Mouse (Mus musculus): Measurements from ENCODE around the gene Apba1.

The Apba1 gene

GRCm38 (mm10) chr19:23972881-23973649 lies 214.4 kb downstream of the Apba1 start:
- no peak for DNase-seq (ENCODE audit: low read depth, low spot score)

- DNase-seq (ENCODE audit: low read depth, low spot score) = no peak
Observed at GRCm38 (mm10) chr19:23977901-23978443, 219.3 kb downstream of the Apba1 start.

GRCm38 (mm10) chr19:23980598-23980997 lies 221.9 kb downstream of the Apba1 start:
- DNase-seq (ENCODE audit: low read depth, low spot score) = no peak

GRCm38 (mm10) chr19:23984186-23984585 lies 225.5 kb downstream of the Apba1 start:
- no peak for DNase-seq (ENCODE audit: low read depth, low spot score)

- DNase-seq (ENCODE audit: low read depth, low spot score) = no peak
Observed at GRCm38 (mm10) chr19:23987291-23987690, 228.6 kb downstream of the Apba1 start.

- DNase-seq (ENCODE audit: low read depth, low spot score) = no peak
Observed at GRCm38 (mm10) chr19:23988166-23988565, 229.5 kb downstream of the Apba1 start.

- no peak for DNase-seq (ENCODE audit: low read depth, low spot score)
Observed at GRCm38 (mm10) chr19:23995766-23996399, 237.2 kb downstream of the Apba1 start.
